Mouse (Mus musculus): ENCODE results near the gene Lamtor2.

GRCm38 (mm10) chr3:88572835-88573234 lies 20.0 kb upstream of the Lamtor2 start:
- TF ChIP-seq GATA1 (IDR thresholded peaks at IDR 0.05; ENCODE audit: borderline replicate concordance, low read length) (no peak), FLI1 (IDR thresholded peaks at IDR 0.05; ENCODE audit: low read length) (no peak)

All from megakaryocyte, embryonic 14.5 days (primary cell).